Mouse (Mus musculus) midbrain, embryonic 10.5 days (tissue): ENCODE results near the gene Clba1. TPM values are rescaled to one million over a fixed set of nuclear protein-coding genes. Genes with fewer than 3 reads are reported as not detected.

Source experiments
- DNase-seq: peaks from one replicate; pipeline ENCODE4 v3.0.0-alpha.2; 2017; ENCODE audit warnings: low spot score
- H3K27ac ChIP-seq: fragments of 300-500 bp; sonication (generic); replicated peaks from 2 replicates; pipeline ENCODE4 v1.5.1; 2016; ENCODE audit warnings: mild to moderate bottlenecking
- H3K27me3 ChIP-seq: fragments of 300-500 bp; sonication (generic); 2 replicates; pipeline ENCODE4 v1.6.1; 2016; ENCODE audit warnings: low read depth, mild to moderate bottlenecking; ENCODE audit not compliant: poor library complexity, severe bottlenecking
- H3K36me3 ChIP-seq: fragments of 300-500 bp; sonication (generic); 2 replicates; pipeline ENCODE4 v1.6.1; 2016; ENCODE audit warnings: mild to moderate bottlenecking, moderate library complexity
- H3K4me1 ChIP-seq: fragments of 300-500 bp; sonication (generic); 2 replicates; pipeline ENCODE4 v1.6.1; 2016
- H3K4me3 ChIP-seq: fragments of 300-500 bp; sonication (generic); 2 replicates; pipeline ENCODE4 v1.5.1; 2016; ENCODE audit warnings: mild to moderate bottlenecking, moderate library complexity
- H3K9me3 ChIP-seq: fragments of 300-500 bp; sonication (generic); replicated peaks from 2 replicates; pipeline ENCODE4 v1.6.1; 2016; ENCODE audit warnings: mild to moderate bottlenecking
- WGBS: fragments of 180-500 bp; shearing (Covaris S2); methylation state at CpG from one replicate; pipeline ENCODE4 v1.1.7; 2016; 5-methylcytosine and 5-hydroxymethylcytosine counted together
- polyA plus RNA-seq: library from polyadenylated mRNA; unstranded; fragments of >200 nt; fragmentation: Nextera tagmentation; extraction: Ambion mirVana; gene quantifications from 2 replicates; pipeline ENCODE4 v1.2.1, GENCODE M21; 2016

Gene Clba1
- 13.7 and 14.4 TPM in 2 replicates for polyA plus RNA-seq

DNA sequence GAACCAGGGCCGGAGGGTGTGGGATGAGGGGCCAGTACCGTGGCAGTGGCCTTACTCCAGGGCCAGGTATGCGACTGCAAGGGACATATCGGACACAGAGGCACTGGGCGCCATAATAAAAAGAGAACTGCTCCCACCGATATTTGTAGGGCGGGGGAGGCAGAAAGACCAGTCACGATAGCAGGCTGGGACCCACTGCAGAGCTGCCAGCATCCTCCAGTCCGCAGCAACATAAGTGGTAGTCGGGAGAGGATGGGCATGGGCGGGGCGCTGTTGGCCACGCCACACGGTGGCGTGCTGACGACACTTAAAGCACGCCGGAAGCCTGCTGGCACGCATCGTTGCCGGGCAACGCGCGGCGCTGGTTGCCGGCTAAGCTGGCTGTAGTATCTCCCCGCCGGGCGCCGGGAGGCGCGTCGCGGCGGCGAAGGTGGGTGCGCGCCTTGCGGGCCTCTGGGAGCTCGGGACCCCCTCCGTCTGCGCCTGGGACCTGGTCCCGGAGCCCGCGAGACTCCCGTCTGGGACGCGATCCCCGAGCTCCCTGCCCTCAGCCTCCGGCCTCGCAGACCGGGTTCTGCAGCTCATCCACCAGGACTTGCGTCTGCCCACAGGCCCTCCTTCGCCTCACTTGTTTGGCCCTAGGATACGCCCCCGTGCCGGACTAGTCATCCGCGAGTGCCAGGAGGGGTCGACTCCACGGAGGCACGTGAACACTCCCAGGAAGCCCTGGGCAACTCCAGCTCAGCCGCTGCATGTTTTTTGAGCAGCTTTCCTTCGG, at the start of gene Clba1:
Clba1 (plus strand) TSS at position 351 of the 778 bp plus-strand sequence.
- WGBS, result 2% methylated on average over 64 of the region's 64 CpGs
- Histone ChIP-seq H3K9me3 (no peaks in the 10 kb centered on the region), H3K27ac (peak within 1 kb of the TSS; percentile 75), H3K4me3 (peak within 1 kb of the TSS; percentile 80), H3K27me3 (peaks cover 33% of the 10 kb centered on the region), H3K36me3 (peaks cover 24% of the 10 kb centered on the region), H3K4me1 (peaks cover 29% of the 10 kb centered on the region)
- peak; percentile 92 for DNase-seq

DNA sequence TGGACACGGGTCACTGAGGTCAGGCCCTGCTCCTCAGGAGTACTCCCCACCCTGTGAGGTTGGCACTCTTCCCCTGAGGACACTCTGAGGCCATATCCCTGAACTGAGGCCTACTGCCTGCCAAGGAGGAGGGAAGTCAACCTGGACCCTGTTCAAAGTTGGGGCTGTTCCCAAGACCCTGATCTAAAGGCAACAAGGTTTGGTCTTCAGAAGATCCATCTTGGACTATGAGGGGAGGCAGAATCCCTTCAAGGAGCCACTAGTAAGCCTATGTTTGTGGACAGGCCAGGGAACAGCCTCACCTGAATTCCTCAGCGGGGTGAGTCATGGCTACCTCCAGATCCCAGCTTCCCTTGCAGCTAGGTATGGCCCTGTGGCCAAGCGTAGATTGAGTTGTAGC, 49.3 kb upstream of the Clba1 start:
- Histone ChIP-seq H3K27ac (no peak overlapping the region), H3K27me3 (no peaks in the 10 kb centered on the region), H3K9me3 (0 out of 2 replicates have a peak, but pooled peaks cover 3% of the 10 kb centered on the region), H3K36me3 (no peaks in the 10 kb centered on the region), H3K4me1 (0 out of 2 replicates have a peak, but pooled peaks cover 3% of the 10 kb centered on the region), H3K4me3 (no peak overlapping the region)
- WGBS, result 90% methylated on average over 3 of the region's 3 CpGs
- no peak for DNase-seq

DNA sequence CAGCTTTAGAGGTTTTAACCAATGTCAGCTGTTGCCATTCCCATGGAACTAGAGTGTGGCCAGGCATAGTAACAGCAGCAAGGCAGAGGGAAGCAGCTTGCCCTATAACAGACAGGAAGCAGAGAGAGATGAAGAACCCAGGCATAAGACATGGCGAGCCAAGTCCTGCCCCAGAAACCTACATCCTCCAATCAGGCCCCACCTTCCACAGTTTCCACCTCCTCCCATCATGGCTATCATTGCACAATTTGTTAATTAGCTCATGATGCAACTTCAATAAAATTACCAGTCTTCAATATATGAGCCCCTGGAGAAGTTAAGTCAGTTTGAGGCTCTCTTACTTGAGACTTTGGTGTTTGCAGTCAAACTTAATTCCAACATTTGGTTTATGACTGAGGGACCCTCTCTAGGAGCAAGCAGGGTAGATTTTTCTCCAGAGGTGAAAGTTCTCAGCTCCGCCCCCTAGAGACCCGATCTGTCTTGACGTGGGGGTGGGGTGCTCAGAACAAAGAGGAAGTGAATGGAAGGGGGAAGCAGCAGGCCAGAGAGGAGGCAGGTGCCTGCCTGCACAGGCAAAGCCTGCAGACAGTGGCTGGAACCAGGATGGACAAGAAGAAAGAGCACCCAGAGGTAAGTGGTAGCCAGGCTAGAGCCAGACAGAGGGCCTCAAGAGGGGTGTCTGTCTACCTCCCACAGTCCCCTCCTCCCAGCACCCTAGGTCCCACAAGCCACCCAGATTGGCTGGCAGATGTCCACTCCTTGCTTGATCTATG, 48.4 kb upstream of the Clba1 start, which contains the start of gene Pld4:
Pld4 (plus strand) TSS at position 502 of the 773 bp plus-strand sequence.
- Histone ChIP-seq H3K27ac (no peak within 1 kb of the TSS; the same call in 1 of the 2 replicates), H3K4me3 (no peak within 1 kb of the TSS), H3K4me1 (0 out of 2 replicates have a peak, but pooled peaks cover 3% of the 10 kb centered on the region), H3K36me3 (no peaks in the 10 kb centered on the region), H3K27me3 (no peaks in the 10 kb centered on the region), H3K9me3 (0 out of 2 replicates have a peak, but pooled peaks cover 3% of the 10 kb centered on the region)
- DNase-seq, result no peak
- 37% methylated on average over 4 of the region's 4 CpGs for WGBS

- 87% methylated on average over 4 of the region's 4 CpGs for WGBS
- Histone ChIP-seq H3K36me3 (no peaks in the 10 kb centered on the region), H3K4me3 (no peak overlapping the region), H3K9me3 (0 out of 2 replicates have a peak, but pooled peaks cover 3% of the 10 kb centered on the region), H3K27me3 (no peaks in the 10 kb centered on the region), H3K4me1 (0 out of 2 replicates have a peak, but pooled peaks cover 3% of the 10 kb centered on the region), H3K27ac (no peak overlapping the region)
- DNase-seq, result no peak
These were observed 47.3 kb upstream of the Clba1 start for GRCm38 (mm10) chr12:112761411-112761810.

GRCm38 (mm10) chr12:112762018-112762417, 46.7 kb upstream of the Clba1 start:
- no peak overlapping the region for H3K27ac ChIP-seq
- H3K36me3 ChIP-seq, result no peaks in the 10 kb centered on the region
- no peaks in the 10 kb centered on the region for H3K27me3 ChIP-seq
- H3K4me1 ChIP-seq, result 0 out of 2 replicates have a peak, but pooled peaks cover 3% of the 10 kb centered on the region
- no peak overlapping the region for H3K4me3 ChIP-seq
- 79% methylated on average over 3 of the region's 3 CpGs for WGBS
- DNase-seq, result no peak
- H3K9me3 ChIP-seq, result 0 out of 2 replicates have a peak, but pooled peaks cover 3% of the 10 kb centered on the region

DNA sequence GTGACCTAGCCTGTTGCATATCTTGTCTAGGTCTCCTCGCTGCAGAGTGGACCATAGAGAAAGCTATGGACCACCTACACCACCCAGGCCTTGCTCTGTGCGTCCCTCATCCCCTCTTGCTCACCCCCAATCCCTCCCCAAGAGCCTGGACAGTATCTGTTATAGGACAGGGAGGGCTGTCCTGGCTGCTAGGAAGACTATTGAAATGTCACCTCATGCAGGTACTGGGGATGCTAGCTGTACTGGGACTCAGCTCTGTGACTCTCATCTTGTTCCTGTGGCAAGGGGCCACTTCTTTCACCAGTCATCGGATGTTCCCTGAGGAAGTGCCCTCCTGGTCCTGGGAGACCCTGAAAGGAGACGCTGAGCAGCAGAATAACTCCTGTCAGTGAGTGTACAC, 45.6 kb upstream of the Clba1 start:
- no peaks in the 10 kb centered on the region for H3K36me3 ChIP-seq
- no peak overlapping the region for H3K27ac ChIP-seq
- H3K4me3 ChIP-seq, result no peak overlapping the region
- H3K27me3 ChIP-seq, result no peaks in the 10 kb centered on the region
- WGBS, result 81% methylated on average over 4 of the region's 4 CpGs
- H3K9me3 ChIP-seq, result 0 out of 2 replicates have a peak, but pooled peaks cover 3% of the 10 kb centered on the region
- DNase-seq, result no peak
- H3K4me1 ChIP-seq, result 0 out of 2 replicates have a peak, but pooled peaks cover 3% of the 10 kb centered on the region

GRCm38 (mm10) chr12:112764141-112764540, 44.6 kb upstream of the Clba1 start:
- DNase-seq, result no peak
- Histone ChIP-seq H3K27me3 (no peaks in the 10 kb centered on the region), H3K4me1 (0 out of 2 replicates have a peak, but pooled peaks cover 3% of the 10 kb centered on the region), H3K9me3 (0 out of 2 replicates have a peak, but pooled peaks cover 3% of the 10 kb centered on the region), H3K36me3 (no peaks in the 10 kb centered on the region), H3K27ac (no peak overlapping the region), H3K4me3 (no peak overlapping the region)
- 88% methylated on average over 5 of the region's 5 CpGs for WGBS

- 87% methylated on average over 7 of the region's 7 CpGs for WGBS
- Histone ChIP-seq H3K4me3 (no peak overlapping the region), H3K9me3 (no peaks in the 10 kb centered on the region), H3K4me1 (0 out of 2 replicates have a peak, but pooled peaks cover 3% of the 10 kb centered on the region), H3K27ac (no peak overlapping the region), H3K27me3 (no peaks in the 10 kb centered on the region), H3K36me3 (no peaks in the 10 kb centered on the region)
- no peak for DNase-seq
These were observed 43.7 kb upstream of the Clba1 start for GRCm38 (mm10) chr12:112764991-112765390.

DNA sequence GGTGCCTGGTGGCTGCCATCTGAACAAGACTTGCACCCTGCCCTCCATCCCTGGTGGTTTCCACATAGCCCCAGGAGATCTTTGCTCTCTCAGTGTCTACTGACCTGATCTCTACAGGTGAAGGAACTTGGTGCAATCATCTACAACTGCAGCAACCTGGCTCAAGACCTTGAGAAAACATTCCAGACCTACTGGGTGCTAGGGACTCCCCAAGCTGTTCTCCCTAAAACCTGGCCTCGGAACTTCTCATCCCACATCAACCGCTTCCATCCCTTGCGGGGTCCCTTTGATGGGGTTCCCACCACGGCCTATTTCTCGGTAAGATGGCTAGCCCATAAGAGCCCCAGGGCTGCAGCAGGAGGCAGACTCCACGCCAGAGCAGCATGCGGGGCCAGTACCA, 42.2 kb upstream of the Clba1 start:
- WGBS, result 92% methylated on average over 7 of the region's 7 CpGs
- Histone ChIP-seq H3K36me3 (no peaks in the 10 kb centered on the region), H3K4me1 (no peaks in the 10 kb centered on the region), H3K4me3 (no peak overlapping the region), H3K9me3 (no peaks in the 10 kb centered on the region), H3K27me3 (no peaks in the 10 kb centered on the region), H3K27ac (no peak overlapping the region; the same call in 1 of the 2 replicates)
- no peak for DNase-seq

GRCm38 (mm10) chr12:112767036-112767890, 41.5 kb upstream of the Clba1 start:
- 89% methylated on average over 16 of the region's 16 CpGs for WGBS
- DNase-seq, result no peak
- Histone ChIP-seq H3K27me3 (no peaks in the 10 kb centered on the region), H3K4me1 (no peaks in the 10 kb centered on the region), H3K36me3 (no peaks in the 10 kb centered on the region), H3K9me3 (no peaks in the 10 kb centered on the region), H3K27ac (no peak overlapping the region; the same call in 1 of the 2 replicates), H3K4me3 (no peak overlapping the region)

DNA sequence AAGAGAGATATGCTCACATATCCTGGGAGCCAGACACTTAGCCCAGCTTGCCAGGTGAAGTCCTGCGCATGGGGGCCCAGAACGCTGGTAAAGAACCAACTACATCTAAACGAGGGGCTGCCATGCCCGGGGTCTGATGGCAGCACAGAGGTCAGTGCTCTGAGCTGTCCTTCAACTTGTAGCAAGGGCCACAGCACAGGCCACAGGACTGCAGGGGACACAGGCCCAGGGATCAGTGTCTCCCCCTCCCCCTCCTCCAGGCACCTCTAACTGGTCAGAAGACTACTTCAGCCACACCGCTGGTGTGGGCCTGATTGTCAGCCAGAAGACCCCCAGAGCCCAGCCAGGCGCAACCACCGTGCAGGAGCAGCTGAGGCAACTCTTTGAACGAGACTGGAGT, 40.6 kb upstream of the Clba1 start:
- H3K4me3 ChIP-seq, result no peak overlapping the region
- 90% methylated on average over 8 of the region's 8 CpGs for WGBS
- no peaks in the 10 kb centered on the region for H3K27me3 ChIP-seq
- no peaks in the 10 kb centered on the region for H3K36me3 ChIP-seq
- DNase-seq, result no peak
- H3K4me1 ChIP-seq, result no peaks in the 10 kb centered on the region
- H3K9me3 ChIP-seq, result no peaks in the 10 kb centered on the region
- H3K27ac ChIP-seq, result no peak overlapping the region

- Histone ChIP-seq H3K36me3 (no peaks in the 10 kb centered on the region), H3K27ac (no peak overlapping the region), H3K4me3 (no peak overlapping the region), H3K27me3 (no peaks in the 10 kb centered on the region), H3K4me1 (0 out of 2 replicates have a peak, but pooled peaks cover 3% of the 10 kb centered on the region), H3K9me3 (no peaks in the 10 kb centered on the region)
- no peak for DNase-seq
- 87% methylated on average over 6 of the region's 6 CpGs for WGBS
These were observed 39.7 kb upstream of the Clba1 start for GRCm38 (mm10) chr12:112769031-112769430.
